Mouse (Mus musculus) cerebellum, postnatal 36 days (tissue): ENCODE measurements at regions not wholly inside any gene's neighbourhood (a gene's known extent, or its start where the extent isn't known, plus 50 kb on each side); places are given as distances from the start of the nearest gene placed in this dataset.

Source experiments
- DNase-seq, 2 experiments: peaks; one replicate each; pipeline ENCODE4 v3.0.0; 2021 to 2022; ENCODE audit warnings: mixed read lengths in 2 of 2

DNA sequence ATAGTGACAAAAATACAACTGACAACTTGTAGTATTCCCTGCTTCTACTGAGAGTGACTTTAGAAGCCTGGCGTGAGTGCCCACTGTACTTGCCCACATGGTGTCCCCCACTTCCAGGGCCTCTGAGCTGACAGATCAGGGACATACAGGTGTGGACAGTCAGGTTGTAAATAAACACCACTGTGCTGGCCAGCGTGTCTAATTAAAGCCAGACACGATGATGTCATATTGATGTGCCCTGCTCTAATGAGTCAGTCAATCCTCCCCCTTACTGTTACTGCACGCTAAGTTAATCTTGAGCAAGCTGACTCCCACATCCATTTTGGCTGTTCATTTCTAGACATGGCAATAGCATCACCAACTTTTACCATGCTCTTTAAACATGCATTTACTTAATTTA, 164.7 kb downstream of the Pmp22 start:
- DNase-seq: no peak

DNA sequence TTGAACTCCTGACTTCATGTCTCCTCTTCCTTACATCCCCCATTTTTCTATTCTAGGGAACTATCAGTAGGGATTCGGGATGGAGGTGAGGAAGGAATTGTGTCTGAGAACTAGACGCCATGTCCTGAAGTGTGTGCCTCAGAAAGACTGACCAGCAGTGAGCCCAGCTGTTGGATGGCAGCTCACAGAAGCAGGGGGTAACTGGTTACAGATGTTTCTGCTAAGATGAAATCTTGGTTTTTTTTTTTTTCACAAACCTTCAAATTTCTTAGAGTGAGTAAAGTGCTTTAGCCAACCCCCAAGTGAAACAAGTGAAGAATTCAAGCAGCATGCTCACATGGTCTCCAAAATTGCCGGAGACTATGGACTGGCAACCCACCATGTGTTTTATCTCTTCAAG, 165.7 kb downstream of the Pmp22 start:
- DNase-seq: no peak

DNA sequence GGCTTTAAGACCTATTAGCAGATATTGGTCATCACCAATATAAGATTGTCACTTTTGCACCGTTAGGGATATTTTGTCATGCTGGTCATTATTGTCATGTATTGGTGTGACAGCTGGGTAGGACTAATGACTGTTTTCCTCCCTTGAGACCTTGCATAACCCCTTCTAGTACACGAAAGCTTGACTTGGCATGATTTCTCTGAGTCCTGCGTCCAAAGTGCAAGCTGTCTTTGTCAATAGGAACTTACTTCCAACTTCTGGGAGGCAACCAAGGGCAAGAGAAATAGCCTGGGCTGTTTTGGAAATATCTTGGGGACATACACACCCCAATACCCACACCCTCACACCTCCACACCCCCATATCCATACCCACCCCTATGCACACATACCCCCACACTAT, 167.7 kb downstream of the Pmp22 start:
- DNase-seq: no peak

DNA sequence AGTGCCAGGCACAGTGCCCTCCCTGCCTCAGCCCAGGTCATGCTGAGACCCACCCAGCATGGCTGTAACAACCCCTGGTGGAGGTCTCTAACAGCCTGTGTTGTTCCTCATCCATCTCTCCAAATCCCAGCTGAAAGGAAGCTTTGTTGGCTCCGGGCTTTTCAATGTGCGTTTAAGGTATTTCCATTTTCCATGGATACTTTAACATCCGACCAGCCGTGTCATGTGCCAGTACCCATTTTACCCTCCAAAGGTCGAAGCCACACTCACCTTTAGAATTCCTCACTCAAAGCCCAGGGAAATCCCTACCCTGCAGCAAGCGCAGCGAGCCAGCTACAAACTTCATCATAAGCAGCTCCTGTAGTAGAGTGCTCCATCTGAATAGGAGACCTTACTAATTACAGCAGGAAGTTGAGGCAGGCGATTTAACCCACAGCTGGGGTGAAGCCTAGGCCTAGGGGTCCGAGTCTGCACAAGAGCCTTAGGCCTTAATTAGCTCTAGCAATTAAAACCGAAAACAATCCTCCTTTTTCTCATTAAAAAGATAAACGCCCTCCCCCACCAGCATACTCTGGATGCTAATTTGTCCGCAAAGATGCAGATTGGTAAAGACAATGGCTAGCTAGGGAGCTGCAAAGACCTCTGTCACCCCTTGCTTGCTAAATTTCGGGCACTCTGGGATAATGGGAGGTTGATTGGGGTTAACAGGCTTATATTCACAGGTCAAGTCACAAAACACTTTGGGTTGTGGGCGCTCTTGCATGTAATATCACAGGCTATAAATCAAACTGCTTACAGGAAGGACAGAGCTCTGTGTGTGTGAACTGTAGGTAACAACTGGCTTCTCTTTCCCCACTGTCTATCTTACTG, 171.2 kb downstream of the Pmp22 start:
- no peak for DNase-seq

DNA sequence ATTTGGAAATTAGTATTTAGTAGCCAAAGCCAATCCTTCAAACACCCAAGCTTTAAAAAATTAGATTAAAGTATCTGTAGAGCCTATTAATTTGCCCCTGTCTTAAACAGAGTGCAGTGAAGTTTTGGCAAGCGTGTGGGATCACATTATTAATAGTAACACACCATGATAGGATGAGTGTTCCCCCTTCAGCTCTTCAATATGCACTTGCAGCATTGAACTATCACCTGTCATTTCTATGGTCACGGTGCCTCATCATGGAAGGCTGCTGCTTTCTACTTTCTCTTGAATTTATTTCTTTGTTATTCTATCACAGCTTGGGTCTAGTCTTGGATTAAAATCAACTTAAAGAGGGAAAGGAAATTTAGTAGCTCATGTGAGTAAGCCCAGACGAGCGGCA, 196.4 kb downstream of the Pmp22 start:
- DNase-seq: no peak

DNA sequence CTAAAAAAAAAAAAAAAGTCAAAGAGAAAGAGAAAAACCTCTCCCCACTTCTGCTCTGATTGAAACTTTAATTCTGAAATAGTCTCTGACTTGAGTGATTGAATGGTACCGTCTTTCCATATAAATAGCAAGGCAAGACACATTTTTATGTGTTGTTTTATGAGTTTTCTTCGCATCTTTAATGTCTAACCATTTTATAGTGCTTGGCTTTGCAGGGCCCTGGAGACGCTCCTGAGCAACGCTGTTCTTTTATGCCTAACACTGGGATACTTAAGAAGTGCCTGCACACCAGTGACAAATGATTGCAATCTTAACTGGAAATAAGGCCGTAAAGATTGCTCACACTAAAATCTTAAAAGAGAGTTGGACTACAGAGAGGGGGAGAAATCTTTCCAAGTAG, 198.1 kb downstream of the Pmp22 start:
- no peak for DNase-seq

DNA sequence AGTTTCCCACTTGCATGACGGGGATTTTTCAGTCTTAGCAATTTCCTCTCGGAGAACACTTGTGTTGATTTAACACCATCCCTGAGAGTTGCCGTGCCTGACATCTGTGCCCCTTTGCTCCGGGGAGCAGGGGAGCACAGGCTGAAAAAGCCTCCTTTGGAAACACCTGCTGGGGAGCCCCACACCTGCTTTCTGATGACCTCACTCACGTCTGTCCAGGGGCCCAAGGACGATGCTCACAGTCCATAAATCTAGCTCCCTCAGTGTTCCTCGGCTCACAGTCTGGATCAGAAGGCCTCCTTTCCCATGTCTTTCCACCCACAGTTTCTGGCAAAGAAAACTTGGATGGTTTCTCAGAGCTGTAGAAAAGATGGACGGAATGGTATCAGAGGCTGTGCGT, 208.7 kb downstream of the Pmp22 start:
- DNase-seq: no peak

DNA sequence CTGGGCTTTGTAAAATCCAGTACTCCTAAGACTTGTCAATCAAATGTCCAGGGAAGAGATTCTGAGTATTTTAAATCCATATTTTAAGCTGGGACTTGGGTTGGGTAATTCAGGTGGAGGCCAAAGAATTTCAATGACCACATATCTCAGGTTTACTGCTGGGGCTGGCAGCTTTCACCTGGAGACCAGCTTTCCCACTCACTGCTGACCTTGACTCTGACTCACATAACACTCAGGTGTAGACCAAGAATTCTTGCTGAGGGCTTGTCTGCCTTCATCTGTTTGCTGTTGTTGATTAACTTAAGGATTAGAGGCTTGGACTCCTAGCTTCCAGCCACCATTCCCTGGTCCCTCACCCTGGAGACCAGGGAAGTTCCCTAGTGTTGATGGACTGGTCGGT, 209.5 kb downstream of the Pmp22 start:
- no peak for DNase-seq

DNA sequence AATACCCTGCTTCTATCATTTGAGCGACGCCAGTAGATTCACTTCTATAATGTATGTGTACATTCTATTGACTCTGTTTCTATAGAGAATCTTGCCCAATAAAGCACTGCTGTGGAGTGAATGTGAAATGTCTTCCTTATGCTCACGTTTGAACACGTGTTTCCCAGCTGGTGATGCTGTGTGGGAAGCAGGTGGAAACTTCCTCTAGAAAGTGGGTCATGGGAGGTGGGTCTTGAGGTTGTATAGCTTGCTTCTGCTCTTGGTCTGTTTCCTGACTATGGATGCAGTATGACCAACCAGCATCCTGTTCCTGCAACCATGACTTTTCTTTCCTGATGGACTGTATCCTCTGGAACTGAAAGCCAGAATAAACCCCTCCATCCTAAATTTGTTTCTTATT, 216.9 kb downstream of the Pmp22 start:
- no peak for DNase-seq

DNA sequence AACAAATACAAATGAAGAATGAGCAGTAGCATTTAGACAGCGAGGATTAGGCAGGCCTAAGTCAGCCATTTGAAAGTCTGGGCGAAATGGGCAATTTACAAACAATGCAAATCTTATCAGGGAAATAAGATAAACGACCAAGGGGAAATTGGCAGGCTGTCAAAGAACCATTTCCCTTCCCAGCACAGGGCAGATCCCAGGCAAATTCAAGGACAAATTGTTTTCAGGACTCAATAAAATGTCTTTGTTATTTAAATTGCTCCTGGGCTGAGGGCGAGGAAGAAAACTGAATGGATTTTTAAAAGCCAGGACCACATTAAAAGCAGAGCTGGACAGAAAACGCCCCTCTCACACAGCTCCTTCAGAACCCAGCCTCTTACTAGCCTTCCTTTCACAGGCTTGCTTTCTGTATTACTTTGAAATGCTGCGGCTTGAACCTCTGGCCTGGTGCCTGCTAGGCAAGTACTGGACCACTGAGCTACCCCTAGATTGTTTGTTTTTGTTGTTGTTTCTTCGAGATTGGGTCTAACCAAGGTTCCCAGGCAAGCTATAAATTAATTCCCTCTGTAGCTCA, 221.4 kb downstream of the Pmp22 start:
- no peak for DNase-seq

DNA sequence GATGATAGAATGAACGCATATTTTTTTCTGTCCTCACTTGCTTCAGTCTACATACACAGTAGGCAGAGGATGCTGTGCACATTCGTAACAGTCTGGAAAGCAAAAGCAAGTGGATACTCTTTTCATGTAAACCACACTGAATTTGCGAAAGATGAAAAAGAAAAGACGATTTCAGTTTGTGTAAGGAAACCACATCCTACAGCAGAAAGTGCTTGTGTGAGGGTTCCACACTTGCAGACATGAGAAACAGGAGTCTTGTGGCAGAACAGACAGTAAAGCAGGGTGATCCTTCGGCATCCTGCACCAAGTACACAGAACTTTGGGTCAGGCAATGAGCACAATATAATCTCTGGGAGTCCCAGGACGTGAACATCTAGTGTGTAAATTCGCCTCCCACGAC, 223.2 kb downstream of the Pmp22 start:
- no peak for DNase-seq

DNA sequence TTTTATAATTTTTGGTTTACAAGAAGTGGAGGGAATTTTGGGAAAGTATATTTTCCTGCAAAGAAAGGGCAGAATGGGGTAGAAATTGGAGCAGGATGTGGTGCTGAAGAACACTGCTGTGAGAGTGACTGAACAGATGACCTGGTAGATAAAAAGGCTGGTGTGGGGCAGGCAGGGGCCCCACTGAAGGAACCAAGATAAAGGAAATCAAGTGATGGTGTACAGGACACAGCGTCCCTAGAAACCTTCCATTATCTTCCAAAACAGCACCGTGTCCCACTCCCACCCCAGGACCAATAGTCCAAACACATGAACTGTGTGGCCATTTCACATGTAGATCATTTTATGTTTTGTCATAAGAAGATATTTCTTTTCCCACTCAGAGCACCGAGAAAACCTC, 224.2 kb downstream of the Pmp22 start:
- no peak for DNase-seq

DNA sequence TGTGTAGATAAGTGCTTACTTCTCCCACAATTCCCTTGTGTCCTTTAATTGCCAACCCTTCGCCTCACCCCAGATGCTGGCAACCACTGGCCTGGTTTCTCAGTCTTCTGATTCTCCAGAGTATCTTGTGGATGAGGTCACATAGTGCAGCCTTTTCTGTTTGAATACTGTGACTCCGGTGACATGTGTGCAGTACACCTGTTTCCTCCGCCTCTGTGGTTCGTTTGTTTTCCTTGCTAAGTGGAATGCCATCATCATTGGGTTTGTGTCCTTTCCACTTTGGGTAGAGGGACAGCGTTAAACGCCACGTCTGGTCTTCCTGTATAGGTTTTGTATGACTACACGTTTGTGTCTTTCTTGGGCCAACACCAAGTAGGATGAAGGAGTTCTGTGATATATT, 224.9 kb downstream of the Pmp22 start:
- no peak for DNase-seq

DNA sequence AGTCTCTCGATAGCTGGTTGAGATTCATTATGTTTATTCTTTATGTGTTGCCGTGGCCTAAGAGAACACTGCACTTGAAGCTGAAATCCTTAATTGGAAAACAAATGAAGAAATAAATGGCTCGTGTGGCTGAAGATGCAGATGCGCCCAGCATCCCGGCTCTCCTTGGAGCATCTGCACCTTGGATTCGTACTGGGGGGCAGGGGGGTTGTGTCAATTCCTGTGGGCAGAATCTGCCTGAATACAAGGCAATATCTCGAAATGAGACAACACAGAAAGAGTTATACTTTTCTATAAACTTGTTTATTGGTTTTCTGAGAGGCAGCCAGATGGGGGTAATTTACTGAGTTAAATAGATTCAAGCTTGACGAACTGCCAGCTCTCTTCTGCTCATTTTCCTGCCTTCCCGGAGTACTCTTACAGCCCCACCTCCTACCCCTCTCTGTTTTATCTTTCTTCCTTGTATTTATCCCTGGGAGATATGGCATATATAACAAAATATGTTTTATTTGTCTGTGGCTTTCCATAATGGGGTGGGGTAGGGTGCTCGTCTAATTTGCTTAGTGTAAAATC, 229.1 kb downstream of the Pmp22 start:
- DNase-seq: no peak

DNA sequence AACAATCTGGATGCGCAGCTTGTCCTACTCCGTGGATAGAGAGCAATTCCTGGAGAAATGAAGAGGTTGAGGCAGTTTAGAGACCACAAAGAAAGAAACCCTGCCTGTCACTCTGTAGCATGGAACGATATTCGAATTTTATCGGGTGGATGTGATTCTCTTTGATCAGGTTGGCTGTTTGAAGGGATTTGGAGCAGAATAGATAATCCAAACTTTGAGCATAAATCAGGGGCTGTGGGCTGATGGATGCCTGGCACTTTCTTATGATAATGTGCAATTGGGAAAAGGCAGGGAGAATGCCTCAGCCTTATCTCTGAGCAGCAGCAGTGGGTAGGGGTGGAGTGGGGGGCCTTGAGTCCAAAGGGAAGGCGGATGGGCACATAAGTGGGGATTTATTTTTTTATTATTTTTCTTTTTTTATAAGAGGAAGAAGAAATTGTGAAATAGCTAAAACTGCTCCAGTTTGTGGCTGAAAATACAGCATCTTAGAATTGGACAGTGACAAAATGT, 239.0 kb downstream of the Pmp22 start:
- no peak for DNase-seq

DNA sequence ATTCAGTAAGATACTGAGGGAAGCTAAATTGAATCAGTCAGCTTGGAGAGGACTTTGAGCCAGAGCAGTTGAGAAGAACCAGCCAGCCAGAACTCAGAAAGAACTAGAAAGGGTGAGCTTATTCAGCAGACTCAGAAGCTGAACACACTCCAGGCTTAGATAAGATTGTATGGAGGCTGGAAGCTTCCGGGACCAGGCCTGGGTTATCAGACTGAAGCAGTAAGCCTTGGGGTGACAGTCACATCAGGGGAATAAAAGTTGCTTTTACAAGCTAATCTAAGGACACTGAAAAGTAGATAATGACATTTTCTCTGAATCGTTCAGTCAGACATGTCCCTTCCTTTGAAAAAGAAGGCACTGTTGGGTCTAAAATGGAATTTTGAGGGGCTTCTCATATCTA, 240.7 kb downstream of the Pmp22 start:
- no peak for DNase-seq

DNA sequence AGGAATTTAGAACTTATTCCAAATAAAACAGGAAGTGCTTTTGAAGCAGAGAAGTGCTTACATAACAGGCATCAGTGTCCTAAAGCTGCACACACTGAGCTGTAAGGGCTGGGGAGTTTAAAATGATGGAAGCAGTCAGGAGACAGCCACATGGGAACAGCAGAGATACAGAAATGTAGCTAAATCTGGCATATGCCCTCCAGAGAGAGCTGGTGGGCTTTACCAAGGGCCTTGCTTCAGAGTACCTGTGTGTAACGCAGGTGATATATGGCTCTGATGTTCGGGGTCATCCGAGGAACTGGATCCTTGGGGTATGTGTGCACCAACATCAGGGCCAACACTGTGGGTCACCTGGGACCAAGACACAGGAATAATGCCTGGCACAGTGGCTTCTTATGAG, 247.5 kb downstream of the Pmp22 start:
- DNase-seq: no peak

DNA sequence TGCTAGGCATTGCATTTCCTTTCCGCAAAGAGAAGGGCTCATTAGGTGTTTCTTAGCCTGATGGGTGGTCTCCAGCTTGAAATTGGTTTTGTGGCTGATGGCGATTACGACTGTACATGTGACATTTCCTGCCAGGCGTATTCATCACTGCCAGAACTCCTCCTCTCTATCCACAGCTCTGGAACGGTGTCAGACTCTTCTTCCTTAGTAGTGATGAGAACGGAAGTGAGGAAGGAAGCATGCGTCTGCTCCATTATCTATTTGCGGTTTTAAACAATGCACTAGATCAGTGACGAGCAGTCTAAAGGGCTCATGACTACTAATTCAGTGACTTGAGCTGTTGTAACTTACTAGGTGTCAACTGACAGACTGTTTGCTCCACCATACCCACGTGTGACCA, 248.2 kb downstream of the Pmp22 start:
- DNase-seq: no peak

DNA sequence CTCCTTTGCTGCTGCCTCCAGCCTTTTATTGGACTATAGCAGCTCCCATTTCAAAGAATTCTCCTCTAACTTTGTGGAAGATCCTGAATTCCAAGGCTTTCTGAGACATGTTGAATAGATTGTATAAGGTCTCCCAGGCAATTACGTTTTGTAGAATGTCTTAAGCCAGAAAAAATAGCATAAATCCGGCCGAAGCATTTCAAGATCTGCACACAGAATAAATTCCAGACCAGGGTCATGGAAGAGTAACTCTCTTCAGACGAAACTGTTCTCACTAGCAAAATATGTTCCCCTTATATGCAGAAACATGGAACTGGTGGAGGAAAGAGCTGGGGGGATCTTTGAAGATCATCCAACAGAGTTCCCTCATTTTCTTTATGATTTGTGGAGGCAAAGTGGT, 259.5 kb downstream of the Pmp22 start:
- DNase-seq: no peak

DNA sequence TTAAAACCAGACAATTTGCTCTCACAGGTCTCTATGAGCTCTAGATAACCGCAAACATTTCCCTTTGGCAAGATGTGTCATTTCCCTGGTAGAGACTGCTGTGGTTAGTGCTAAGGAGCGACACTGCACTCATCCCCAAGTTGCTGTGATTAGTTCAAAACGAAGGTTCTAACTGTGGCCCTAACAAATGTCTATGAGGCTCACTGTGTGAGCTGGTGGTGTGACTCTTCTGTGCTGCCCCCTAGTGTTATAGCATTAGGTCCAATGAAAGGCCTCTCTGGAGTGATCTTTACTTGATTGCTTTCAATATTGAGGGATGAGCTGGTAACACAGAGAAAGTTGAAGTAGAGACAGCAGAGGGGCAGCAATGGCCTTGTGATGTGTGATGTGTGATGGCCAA, 262.7 kb downstream of the Pmp22 start:
- DNase-seq: no peak

DNA sequence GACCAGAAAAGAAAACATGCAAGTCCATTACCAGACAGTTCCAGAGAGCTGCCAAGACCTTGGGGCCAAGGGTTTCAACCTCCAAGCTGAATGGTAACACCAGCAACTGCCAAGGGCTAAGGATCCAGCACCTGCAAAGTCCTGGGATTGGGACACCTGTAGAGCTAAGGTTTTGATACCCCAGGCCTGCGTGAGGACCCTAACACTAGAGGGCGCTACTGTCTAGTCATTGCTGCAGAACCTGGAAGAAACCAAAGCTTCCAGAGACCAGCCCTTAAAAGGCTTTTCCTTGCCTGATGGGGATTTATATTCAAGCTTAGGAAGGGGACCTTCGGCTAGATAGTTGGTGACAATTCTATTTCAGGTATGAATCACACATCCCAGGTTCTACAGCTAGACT, 263.6 kb downstream of the Pmp22 start:
- no peak for DNase-seq

DNA sequence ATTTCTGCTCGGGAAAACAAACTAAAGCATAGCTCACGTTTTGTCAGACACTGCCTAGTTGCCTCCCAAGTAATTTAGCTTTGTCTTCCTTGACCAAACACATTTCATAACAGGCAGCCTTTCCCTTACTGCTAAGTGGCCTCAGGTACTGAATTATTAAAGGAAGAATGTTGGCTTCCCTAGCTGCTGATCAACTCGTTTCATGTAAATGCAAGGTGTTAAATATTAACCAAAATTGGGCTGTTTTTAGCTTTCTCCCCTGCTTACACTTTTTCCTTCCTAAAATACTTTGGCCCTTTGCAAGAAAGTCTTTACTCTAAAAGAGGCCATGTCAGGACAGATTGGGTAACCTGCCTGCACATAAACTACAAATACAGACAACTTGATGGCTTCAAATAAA, 265.4 kb downstream of the Pmp22 start:
- DNase-seq: no peak

DNA sequence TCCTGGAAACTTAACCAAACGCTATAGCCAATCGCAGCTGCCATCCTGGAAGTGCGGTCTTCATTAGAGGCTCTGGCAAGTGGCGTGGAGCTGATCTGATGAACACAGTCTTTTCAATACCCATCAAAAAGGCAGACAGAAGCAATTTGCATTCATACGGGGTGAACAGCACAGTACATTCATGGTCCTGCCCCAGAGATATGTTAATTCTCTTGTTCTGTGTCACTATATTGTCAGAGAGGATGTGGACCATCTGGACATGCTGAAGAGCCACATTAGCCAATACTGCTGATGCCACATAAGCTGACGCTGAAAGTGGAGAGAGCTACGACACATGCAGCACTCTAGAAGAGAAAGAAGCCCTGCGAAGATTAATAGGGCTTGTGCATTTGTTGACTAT, 267.6 kb downstream of the Pmp22 start:
- DNase-seq: no peak

DNA sequence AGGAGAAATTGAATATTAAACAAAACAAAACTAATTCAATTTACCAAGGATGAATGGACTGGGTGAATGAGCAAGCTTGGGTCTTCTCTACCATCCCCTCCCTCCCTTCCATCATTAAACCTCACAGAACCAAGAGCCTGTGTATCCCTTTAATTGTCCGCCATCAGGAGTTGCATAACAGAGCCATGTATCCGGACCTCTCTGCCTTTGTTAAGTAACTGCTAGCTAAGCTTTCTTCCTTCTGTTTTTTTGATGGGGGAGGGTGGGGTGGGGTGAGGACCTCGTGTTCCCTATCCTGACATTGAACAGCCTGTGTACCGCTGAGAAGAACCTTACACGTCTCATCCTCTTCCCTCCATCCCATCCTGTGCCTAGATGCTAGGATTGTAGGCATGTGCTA, 274.0 kb downstream of the Pmp22 start:
- no peak for DNase-seq
